ENCODE assay signal across 9 mouse cellular contexts in genomic region chr19:34284383-34284782, GRCm38 (mm10). TPM values are rescaled to one million over a fixed set of nuclear protein-coding genes. Genes with fewer than 3 reads are reported as not detected.
DNase-seq lines count a peak whose midpoint lies in the region; ATAC-seq lines count a peak whose summit lies in the region.
"Had no signal": no experiment of that assay in that cellular context is flagged by ENCODE, and none has a peak within 500 bp of the region (broad histone marks: within the 10 kb centered on the region; RNA-seq: fewer than 3 reads in every experiment).

No protein-coding gene starts in this region.

- no peak overlapping the region for H3K4me3 ChIP-seq in midbrain, embryonic 14.5 days (replicated peaks; ENCODE audit: low read depth, low read length)
- no peak overlapping the region for H3K4me3 ChIP-seq in midbrain, embryonic 13.5 days (replicated peaks)
- H3K4me3 ChIP-seq in forebrain, embryonic 12.5 days (replicated peaks), result no peak overlapping the region
- H3K4me3 ChIP-seq: embryonic facial prominence, embryonic 13.5 days had no signal

- no peaks in the 10 kb centered on the region for H3K27me3 ChIP-seq in midbrain, embryonic 14.5 days (ENCODE audit: control insufficient read depth, insufficient read depth, low read length)
- no peaks in the 10 kb centered on the region for H3K27me3 ChIP-seq in midbrain, embryonic 13.5 days
- H3K27me3 ChIP-seq in splenic B cell, adult 2 months (ENCODE audit: control insufficient read depth, insufficient read depth, low read length, poor library complexity, severe bottlenecking), result no peaks in the 10 kb centered on the region; the same call in 1 of the 2 replicates
- H3K27me3 ChIP-seq in forebrain, embryonic 12.5 days, result no peaks in the 10 kb centered on the region
- H3K27me3 ChIP-seq: embryonic facial prominence, embryonic 13.5 days had no signal

- peak; percentile 17 for DNase-seq in cerebellum, adult 9-10 months
- DNase-seq in cerebellum, adult 8-10 months, result no peak
- DNase-seq in midbrain, embryonic 14.5 days, result peak; percentile 26
- DNase-seq in heart, postnatal 4 days, result peak; percentile 10
- peak; percentile 44 for DNase-seq in splenic B cell, adult 2 months (ENCODE audit: low read depth, low spot score)
- DNase-seq in gastrocnemius, postnatal 10 days, result no peak

- no peak overlapping the region for H3K9ac ChIP-seq in midbrain, embryonic 14.5 days (replicated peaks; ENCODE audit: low read length)
- no peak overlapping the region for H3K9ac ChIP-seq in midbrain, embryonic 13.5 days (replicated peaks)
- H3K9ac ChIP-seq in forebrain, embryonic 12.5 days, result no peak overlapping the region
- H3K9ac ChIP-seq: embryonic facial prominence, embryonic 13.5 days had no signal

- H3K4me1 ChIP-seq in midbrain, embryonic 14.5 days (ENCODE audit: control insufficient read depth, insufficient read depth, low read length), result no peaks in the 10 kb centered on the region
- no peaks in the 10 kb centered on the region for H3K4me1 ChIP-seq in midbrain, embryonic 13.5 days (replicated peaks)
- H3K4me1 ChIP-seq in forebrain, embryonic 12.5 days, result no peaks in the 10 kb centered on the region
- H3K4me1 ChIP-seq: embryonic facial prominence, embryonic 13.5 days had no signal

- 69% methylated on average over 10 of the region's 10 CpGs for WGBS in midbrain, embryonic 14.5 days
- 71% methylated on average over 10 of the region's 10 CpGs for WGBS in midbrain, embryonic 13.5 days
- 70% methylated on average over 10 of the region's 10 CpGs for WGBS in forebrain, embryonic 12.5 days

- H3K27ac ChIP-seq in midbrain, embryonic 14.5 days (replicated peaks; ENCODE audit: low read depth, low read length), result no peak overlapping the region
- H3K27ac ChIP-seq in midbrain, embryonic 13.5 days, result no peak overlapping the region
- H3K27ac ChIP-seq in forebrain, embryonic 12.5 days, result no peak overlapping the region
- H3K27ac ChIP-seq: embryonic facial prominence, embryonic 13.5 days had no signal

- H3K9me3 ChIP-seq in midbrain, embryonic 14.5 days (ENCODE audit: control insufficient read depth, low read length), result no peaks in the 10 kb centered on the region
- no peaks in the 10 kb centered on the region for H3K9me3 ChIP-seq in midbrain, embryonic 13.5 days
- H3K9me3 ChIP-seq in forebrain, embryonic 12.5 days, result no peaks in the 10 kb centered on the region
- H3K9me3 ChIP-seq: embryonic facial prominence, embryonic 13.5 days had no signal

- ATAC-seq in midbrain, embryonic 14.5 days (ENCODE audit: low FRiP score, low TSS enrichment), result no peak
- ATAC-seq in midbrain, embryonic 13.5 days, result no peak
- no peak for ATAC-seq in forebrain, embryonic 12.5 days (ENCODE audit: low FRiP score)

- no peaks in the 10 kb centered on the region for H3K36me3 ChIP-seq in midbrain, embryonic 14.5 days (ENCODE audit: control insufficient read depth, insufficient read depth, low read length)
- H3K36me3 ChIP-seq in midbrain, embryonic 13.5 days, result no peaks in the 10 kb centered on the region
- no peaks in the 10 kb centered on the region for H3K36me3 ChIP-seq in splenic B cell, adult 2 months (ENCODE audit: control insufficient read depth, insufficient read depth, low read length, poor library complexity, severe bottlenecking)
- no peaks in the 10 kb centered on the region for H3K36me3 ChIP-seq in forebrain, embryonic 12.5 days (replicated peaks)
- H3K36me3 ChIP-seq: embryonic facial prominence, embryonic 13.5 days had no signal

- no peak overlapping the region for H3K4me2 ChIP-seq in midbrain, embryonic 14.5 days (ENCODE audit: low read length)
- H3K4me2 ChIP-seq in midbrain, embryonic 13.5 days (replicated peaks), result no peak overlapping the region
- H3K4me2 ChIP-seq in forebrain, embryonic 12.5 days, result no peak overlapping the region
- H3K4me2 ChIP-seq: embryonic facial prominence, embryonic 13.5 days had no signal

RNA-seq across cellular contexts. Expression of gene Fas, which starts 6.1 kb away (rescaled TPM):
- 0.81 and 0.84 TPM in 2 replicates for polyA plus RNA-seq in midbrain, embryonic 14.5 days (2014; fragmentation: Nextera tagmentation; extraction: Ambion mirVana)
- polyA plus RNA-seq in midbrain, embryonic 13.5 days (2015; fragmentation: Nextera tagmentation; extraction: Ambion mirVana), result 0.51 and 0.53 TPM in 2 replicates
- total RNA-seq in heart, postnatal 4 days (2021), result 1 to 10 TPM; 4.3 to 4.6 TPM
- polyA plus RNA-seq in forebrain, embryonic 12.5 days (2016; fragmentation: Nextera tagmentation; extraction: Ambion mirVana), result 0.32 and 0.55 TPM in 2 replicates
- total RNA-seq in gastrocnemius, postnatal 10 days (2021), result 1 to 10 TPM; 2.0 to 3.7 TPM

RNA-seq across cellular contexts. Expression of gene Acta2, which starts 29.0 kb away (rescaled TPM):
- polyA plus RNA-seq in midbrain, embryonic 14.5 days (2014; fragmentation: Nextera tagmentation; extraction: Ambion mirVana), result 0.59 and 11.3 TPM in 2 replicates
- 9.6 and 15.2 TPM in 2 replicates for polyA plus RNA-seq in midbrain, embryonic 13.5 days (2015; fragmentation: Nextera tagmentation; extraction: Ambion mirVana)
- 1,000 to 10,000 TPM; 1,243 to 1,503 TPM for total RNA-seq in heart, postnatal 4 days (2021)
- polyA plus RNA-seq in forebrain, embryonic 12.5 days (2016; fragmentation: Nextera tagmentation; extraction: Ambion mirVana), result 22.7 and 43.7 TPM in 2 replicates
- total RNA-seq in gastrocnemius, postnatal 10 days (2021), result 100 to 1,000 TPM; 517 to 534 TPM

Comparison
In these comparisons a context has a peak if more than half of its experiments do, and no peak if none do; other contexts are left out.
1. DNase-seq: peak in cerebellum, adult 9-10 months (single experiment), midbrain, embryonic 14.5 days (single experiment), heart, postnatal 4 days (single experiment) and splenic B cell, adult 2 months (single experiment); none in cerebellum, adult 8-10 months (single experiment) and gastrocnemius, postnatal 10 days (single experiment).